ENCODE assay signal across 10 mouse cellular contexts in the genomic region with DNA sequence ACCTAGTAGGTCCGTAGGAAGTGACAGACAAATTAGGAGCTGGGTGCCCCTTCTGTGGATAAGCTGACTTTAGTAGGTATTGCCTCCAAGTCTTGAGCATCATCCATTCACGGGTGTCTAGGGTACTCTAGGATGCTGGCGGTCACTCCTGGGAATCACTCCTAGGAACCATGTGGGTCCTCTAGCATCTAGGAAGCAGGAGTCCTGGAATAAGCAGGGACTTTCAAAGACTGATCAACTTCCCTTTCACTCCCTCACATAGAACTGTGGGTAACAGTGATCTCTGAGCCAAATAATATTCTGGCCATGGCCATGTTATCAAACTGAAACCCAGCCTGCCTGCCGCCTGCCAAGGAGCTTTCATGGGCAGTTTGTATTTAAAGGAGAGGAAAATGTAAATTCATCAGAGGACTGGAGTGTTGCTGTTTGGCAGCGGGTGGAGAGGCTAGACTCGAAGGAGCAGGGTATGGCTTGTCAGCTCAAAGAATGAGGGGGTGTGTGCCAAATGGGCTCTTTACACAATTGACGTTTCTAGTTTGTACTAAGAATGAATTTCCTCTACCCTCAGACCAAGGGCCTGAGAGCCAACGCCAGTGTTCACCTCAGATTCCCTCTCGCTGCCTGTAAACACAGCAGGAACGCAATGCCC.
DNase-seq lines count a peak whose midpoint lies in the region; ATAC-seq lines count a peak whose summit lies in the region.
"Had no signal": no experiment of that assay in that cellular context is flagged by ENCODE, and none has a peak within 500 bp of the region (broad histone marks: within the 10 kb centered on the region; RNA-seq: fewer than 3 reads in every experiment).

No protein-coding gene starts in this region.

- WGBS in heart, embryonic 15.5 days = 53% methylated on average over 10 of the region's 10 CpGs
- WGBS in lung, embryonic 15.5 days = 49% methylated on average over 10 of the region's 10 CpGs

- intact Hi-C loops in gastrocnemius, postnatal 14 days (cut with DNase I; ENCODE audit: low total_unique reads) = no loop called here

- no peak overlapping the region for H3K4me2 ChIP-seq in heart, embryonic 15.5 days
- H3K4me2 ChIP-seq in lung, embryonic 15.5 days = no peak overlapping the region
- H3K4me2 ChIP-seq: liver, embryonic 15.5 days had no signal

- no peaks in the 10 kb centered on the region for H3K4me1 ChIP-seq in heart, embryonic 15.5 days (replicated peaks)
- H3K4me1 ChIP-seq in lung, embryonic 15.5 days = peaks cover 6% of the 10 kb centered on the region; the same call in 1 of the 2 replicates
- H3K4me1 ChIP-seq: liver, embryonic 15.5 days had no signal

- no peak overlapping the region for H3K9ac ChIP-seq in heart, embryonic 15.5 days
- H3K9ac ChIP-seq in lung, embryonic 15.5 days = no peak overlapping the region
- H3K9ac ChIP-seq: liver, embryonic 15.5 days had no signal

- H3K27ac ChIP-seq in heart, embryonic 15.5 days = no peak overlapping the region
- H3K27ac ChIP-seq in lung, embryonic 15.5 days = peak overlapping the region; percentile 31; the same call in 1 of the 2 replicates
- H3K27ac ChIP-seq: liver, embryonic 15.5 days had no signal

- H3K9me3 ChIP-seq in heart, embryonic 15.5 days (replicated peaks) = no peaks in the 10 kb centered on the region
- no peaks in the 10 kb centered on the region for H3K9me3 ChIP-seq in lung, embryonic 15.5 days
- H3K9me3 ChIP-seq: liver, embryonic 15.5 days had no signal

- no peaks in the 10 kb centered on the region for H3K36me3 ChIP-seq in heart, embryonic 15.5 days
- H3K36me3 ChIP-seq in lung, embryonic 15.5 days = no peaks in the 10 kb centered on the region
- H3K36me3 ChIP-seq: liver, embryonic 15.5 days had no signal

- H3K27me3 ChIP-seq in heart, embryonic 15.5 days = no peaks in the 10 kb centered on the region
- no peaks in the 10 kb centered on the region for H3K27me3 ChIP-seq in lung, embryonic 15.5 days
- H3K27me3 ChIP-seq: liver, embryonic 15.5 days had no signal

- ATAC-seq in heart, embryonic 15.5 days (replicated peaks; ENCODE audit: insufficient number of reproducible peaks, insufficient read depth, low FRiP score, low read depth) = peak; percentile 67
- ATAC-seq in lung, embryonic 15.5 days (ENCODE audit: borderline replicate concordance, extremely low read depth, low FRiP score, low TSS enrichment) = peak; percentile 59

- no peak for DNase-seq in heart, adult 9 months (ENCODE audit: low spot score in 2 of 2)
- peak; percentile 20 to 25 for DNase-seq in right cerebral cortex, postnatal 10 days (ENCODE audit: low spot score in 2 of 2)
- no peak for DNase-seq in right cerebral cortex, adult 2 months (ENCODE audit: low spot score in 2 of 2)
- no peak for DNase-seq in gastrocnemius, postnatal 14 days
- DNase-seq in cerebellum, postnatal 25 days = no peak
- DNase-seq: kidney, postnatal 14 days had no signal

- no peak overlapping the region for H3K4me3 ChIP-seq in heart, embryonic 15.5 days
- no peak overlapping the region for H3K4me3 ChIP-seq in lung, embryonic 15.5 days
- H3K4me3 ChIP-seq: erythroblast, embryonic 14.5 days; liver, embryonic 15.5 days had no signal

Comparison
In these comparisons a context has a peak if more than half of its experiments do, and no peak if none do; other contexts are left out.
1. DNase-seq: peak in right cerebral cortex, postnatal 10 days (2 of 2); none in heart, adult 9 months (0 of 2), right cerebral cortex, adult 2 months (0 of 2), gastrocnemius, postnatal 14 days (single experiment) and cerebellum, postnatal 25 days (0 of 2).